Mouse (Mus musculus) testis, adult 2 months (tissue): ENCODE results near the gene Unc119.

Experiments
- CTCF ChIP-seq: fragments of 200-500 bp; IDR thresholded peaks from 2 replicates; pipeline ENCODE4 v1.5.1; 2012; ENCODE audit warnings: low read depth, mild to moderate bottlenecking, inconsistent platforms, low read length, moderate library complexity; ENCODE audit not compliant: control insufficient read depth, insufficient read depth, insufficient replicate concordance
- POLR2A ChIP-seq: fragments of 200-500 bp; IDR thresholded peaks from 2 replicates; pipeline ENCODE4 v1.6.1; 2012; ENCODE audit warnings: low read depth, mild to moderate bottlenecking, inconsistent platforms, low read length, moderate library complexity; ENCODE audit not compliant: control insufficient read depth

- TF ChIP-seq CTCF (no peak), POLR2A (no peak)
These were observed 24.9 kb upstream of the Unc119 start for GRCm38 (mm10) chr11:78318411-78318810.
